Mouse (Mus musculus): Measurements from ENCODE around the gene Max. TPM values are rescaled to one million over a fixed set of nuclear protein-coding genes. Genes with fewer than 3 reads are reported as not detected.

The Max gene
- 19.1 and 20.2 TPM in 2 replicates for polyA plus RNA-seq (2015; fragmentation: Nextera tagmentation; extraction: Ambion mirVana)

DNA sequence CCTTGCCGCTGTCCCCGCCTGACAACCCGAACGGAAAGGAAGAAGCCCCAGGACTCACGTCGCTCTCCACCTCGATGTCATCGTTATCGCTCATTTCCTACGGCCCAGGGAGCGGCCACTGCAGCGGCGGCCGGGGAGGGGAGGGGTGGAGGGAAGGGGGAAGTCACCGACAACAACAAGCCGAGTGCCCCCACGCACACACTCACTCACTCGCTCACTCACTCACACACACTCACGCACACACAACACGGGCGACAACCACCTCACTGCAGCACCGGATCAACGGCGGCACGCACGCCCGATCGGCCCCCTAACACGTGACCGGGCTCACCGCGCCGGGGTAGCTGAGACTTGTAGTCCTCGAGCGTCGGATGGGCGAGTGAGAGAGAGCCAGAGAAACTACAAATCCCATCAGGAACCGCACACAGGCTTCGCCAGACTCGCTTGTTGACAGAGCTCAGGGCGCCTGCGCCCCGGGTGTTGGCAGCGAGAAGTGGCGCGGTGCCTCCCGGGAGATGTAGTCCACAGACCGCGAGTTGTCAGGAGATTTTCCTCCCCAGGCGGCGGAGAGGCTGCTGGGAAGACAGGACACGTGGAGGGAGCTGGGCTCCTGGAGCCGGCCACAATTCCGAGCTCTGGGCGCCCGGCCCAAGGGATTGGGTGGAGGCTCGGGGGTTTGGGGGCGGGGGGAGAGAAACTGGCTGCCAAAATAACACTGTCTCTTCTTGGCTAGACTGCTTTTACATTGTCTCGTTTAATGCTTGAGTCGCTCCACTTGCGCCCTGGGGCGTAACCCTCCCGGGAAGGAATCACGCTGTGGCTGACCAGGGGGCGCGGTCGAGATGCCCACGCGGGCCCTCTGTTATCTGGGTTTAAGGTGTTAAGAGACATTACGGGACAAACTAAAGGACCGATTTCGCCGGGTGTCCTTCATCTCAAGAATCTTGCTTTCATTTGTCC, at the start of gene Max:
Gene Max (minus strand): TSS at position 270 of the 960 bp plus-strand sequence.

Other genes with a start within 250 kb of the Max start
- gene Churc1, start 196.7 kb downstream of the Max start, polyA plus RNA-seq (2015; fragmentation: Nextera tagmentation; extraction: Ambion mirVana) = 152 and 155 TPM in 2 replicates
- 37.7 and 42.1 TPM in 2 replicates for gene Fntb, start 196.6 kb downstream of the Max start, polyA plus RNA-seq (2015; fragmentation: Nextera tagmentation; extraction: Ambion mirVana)
- not detected in 2 replicates for gene Gpx2, start 166.6 kb downstream of the Max start, polyA plus RNA-seq (2015; fragmentation: Nextera tagmentation; extraction: Ambion mirVana)
- 1.0 and 1.1 TPM in 2 replicates for gene Rab15, start 139.3 kb downstream of the Max start, polyA plus RNA-seq (2015; fragmentation: Nextera tagmentation; extraction: Ambion mirVana)

Data from spleen, postnatal 0 days (tissue).